Mouse (Mus musculus): ENCODE results near the gene Tmprss2.

Gene Tmprss2

GRCm38 (mm10) chr16:97610939-97611338 is at the start of gene Tmprss2:
Gene Tmprss2 (minus strand): TSS chr16:97611195.
- DNase-seq (ENCODE audit: low read depth, low spot score), result no peak

DNA sequence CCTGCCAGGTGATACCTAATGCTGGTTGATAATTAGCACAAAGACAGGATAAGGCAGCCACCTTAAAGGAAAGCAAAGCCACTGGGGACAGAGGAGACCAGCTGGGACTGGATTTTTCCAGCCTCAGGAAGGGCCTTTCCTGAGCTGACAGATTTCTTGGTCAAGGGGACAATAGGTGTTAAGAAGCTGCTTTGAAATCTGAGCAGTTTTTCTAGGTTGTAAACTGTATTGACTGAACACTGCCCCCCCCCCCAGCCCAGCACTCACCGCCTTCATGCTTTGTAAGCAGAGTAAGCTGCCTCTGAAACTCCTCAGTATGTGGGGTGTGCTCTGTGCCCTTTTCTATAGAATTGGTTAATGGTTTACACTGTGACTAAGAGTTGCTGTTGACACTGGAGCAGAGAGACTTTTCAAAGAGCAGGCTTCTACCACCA is 48.2 kb upstream of the Tmprss2 start:
- no peak for DNase-seq (ENCODE audit: low read depth, low spot score)

GRCm38 (mm10) chr16:97658481-97658880 is 47.5 kb upstream of the Tmprss2 start:
- no peak for DNase-seq (ENCODE audit: low read depth, low spot score)

DNA sequence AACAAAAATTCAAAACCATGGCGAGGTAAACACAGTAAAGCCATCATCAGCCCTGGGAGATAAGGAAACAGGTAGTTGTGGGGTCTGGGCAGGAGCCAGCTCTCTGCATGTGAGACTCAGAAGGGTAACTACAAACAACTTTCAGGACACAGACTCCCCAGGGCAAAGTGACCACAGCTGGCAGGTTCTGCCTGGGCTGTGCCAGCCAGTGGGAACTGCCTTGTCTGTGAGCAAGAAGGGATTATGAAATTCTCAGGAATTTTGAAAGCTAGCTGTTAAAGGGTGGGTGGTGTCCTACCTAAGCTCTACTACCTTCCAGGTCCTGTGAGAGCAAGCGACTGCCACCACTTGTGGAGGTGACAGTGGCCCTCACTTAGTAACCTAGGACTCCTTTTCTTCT is 44.8 kb upstream of the Tmprss2 start:
- no peak for DNase-seq (ENCODE audit: low read depth, low spot score)

DNA sequence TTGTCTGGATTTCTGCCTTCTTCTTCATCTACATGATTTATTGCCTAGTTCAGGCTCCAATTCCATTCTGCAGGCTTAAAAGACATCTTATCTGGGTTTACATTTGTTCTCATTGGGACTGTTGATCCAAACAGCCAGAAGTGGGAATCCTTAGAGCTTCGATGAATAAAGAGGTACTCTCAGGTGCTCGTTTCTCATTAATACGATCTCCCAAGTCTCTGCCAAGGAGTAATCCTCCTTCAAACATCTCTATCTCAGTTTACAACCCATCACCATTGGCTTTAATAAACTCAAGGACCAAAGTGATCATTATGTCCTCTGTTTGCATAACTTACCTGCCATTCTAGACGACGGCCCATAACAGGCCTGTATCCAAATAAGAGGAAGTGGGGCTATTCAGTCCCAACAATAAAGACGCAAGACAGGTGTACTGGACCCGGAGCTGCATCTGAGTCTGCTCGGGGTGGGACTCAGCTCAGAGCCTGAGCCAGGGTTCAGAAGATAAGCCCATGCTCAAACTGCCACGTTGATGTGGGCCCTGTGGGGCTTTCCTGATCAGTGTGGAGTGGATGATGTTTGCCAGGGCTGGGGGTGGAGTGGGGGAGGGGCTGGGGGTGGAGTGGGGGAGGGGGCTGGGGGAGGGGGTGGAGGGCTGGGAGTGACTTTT is 38.7 kb upstream of the Tmprss2 start:
- DNase-seq (ENCODE audit: low read depth, low spot score), result no peak

- no peak for DNase-seq (ENCODE audit: low read depth, low spot score)
Observed at GRCm38 (mm10) chr16:97644681-97645080, 33.7 kb upstream of the Tmprss2 start.

GRCm38 (mm10) chr16:97639630-97640029 is 28.6 kb upstream of the Tmprss2 start:
- no peak for DNase-seq (ENCODE audit: low read depth, low spot score)

GRCm38 (mm10) chr16:97632880-97633484 is 22.0 kb upstream of the Tmprss2 start:
- no peak for DNase-seq (ENCODE audit: low read depth, low spot score)

GRCm38 (mm10) chr16:97623166-97623565 is 12.2 kb upstream of the Tmprss2 start:
- no peak for DNase-seq (ENCODE audit: low read depth, low spot score)

- peak; percentile 40 for DNase-seq (ENCODE audit: low read depth, low spot score)
Observed at GRCm38 (mm10) chr16:97622383-97622889, 11.4 kb upstream of the Tmprss2 start.

GRCm38 (mm10) chr16:97618285-97618684 is 7.3 kb upstream of the Tmprss2 start:
- DNase-seq (ENCODE audit: low read depth, low spot score), result no peak

DNA sequence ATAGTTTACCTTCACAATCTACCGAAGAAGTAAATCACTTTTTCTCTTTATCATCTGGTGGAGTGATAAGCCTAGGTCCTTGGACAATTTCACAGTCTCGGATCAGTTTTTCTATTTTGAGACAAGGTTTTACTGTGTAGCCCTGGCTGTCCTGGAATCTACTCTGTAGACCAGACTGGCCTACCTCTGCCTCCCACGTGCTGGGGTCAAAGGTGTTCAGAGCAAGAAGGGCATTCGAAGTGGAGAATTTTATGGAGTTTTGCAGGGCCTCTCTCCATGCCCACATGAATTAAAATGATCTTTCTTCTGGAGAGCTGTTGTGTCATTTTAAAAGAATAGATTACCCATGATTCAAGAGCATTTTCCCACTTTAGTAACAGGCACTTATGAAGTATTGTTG is 1.0 kb upstream of the Tmprss2 start:
- DNase-seq (ENCODE audit: low read depth, low spot score), result no peak

GRCm38 (mm10) chr16:97610246-97610645 is 749 bp downstream of the Tmprss2 start:
- DNase-seq (ENCODE audit: low read depth, low spot score), result no peak

- DNase-seq (ENCODE audit: low read depth, low spot score), result no peak
Observed at GRCm38 (mm10) chr16:97609676-97610075, 1.3 kb downstream of the Tmprss2 start.

DNA sequence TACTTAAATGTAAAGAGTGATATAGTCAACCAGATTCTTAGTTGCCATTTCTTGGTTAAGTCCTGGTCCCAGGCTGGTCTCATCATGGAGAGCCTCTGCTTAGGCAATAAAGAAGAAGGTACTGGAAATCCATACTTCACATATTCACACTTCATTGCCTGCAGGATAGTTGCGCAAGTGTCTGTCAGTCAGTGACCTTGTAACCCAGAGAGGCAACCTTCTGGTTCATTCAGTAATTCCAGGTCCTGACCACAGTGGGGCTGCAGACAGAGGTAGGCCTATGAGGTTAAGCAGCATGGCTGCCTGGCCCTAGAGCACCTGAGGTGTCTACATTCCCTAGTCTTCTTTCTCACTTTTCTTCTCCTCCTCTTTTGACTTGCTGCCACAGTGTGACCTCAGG is 3.0 kb downstream of the Tmprss2 start:
- DNase-seq (ENCODE audit: low read depth, low spot score), result no peak

DNA sequence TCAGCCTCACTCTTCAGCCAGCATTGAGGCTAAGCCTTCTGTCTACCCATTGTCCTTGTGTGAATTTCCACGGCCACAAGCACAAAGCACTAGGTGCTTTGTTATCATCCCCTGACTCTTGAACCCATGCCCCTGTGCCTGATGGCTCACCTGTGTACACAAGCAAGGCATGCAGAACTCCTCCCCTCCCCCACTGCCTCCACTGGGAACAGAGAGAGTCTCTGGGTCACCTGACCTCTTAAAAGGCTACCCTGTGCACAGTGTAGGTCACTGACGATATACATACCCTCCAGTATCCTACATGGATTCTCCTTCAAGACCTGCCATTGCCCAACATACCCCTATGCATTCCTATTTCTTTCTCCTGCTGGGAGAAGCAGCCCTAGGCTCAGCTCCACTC is 4.2 kb downstream of the Tmprss2 start:
- DNase-seq (ENCODE audit: low read depth, low spot score), result no peak

DNA sequence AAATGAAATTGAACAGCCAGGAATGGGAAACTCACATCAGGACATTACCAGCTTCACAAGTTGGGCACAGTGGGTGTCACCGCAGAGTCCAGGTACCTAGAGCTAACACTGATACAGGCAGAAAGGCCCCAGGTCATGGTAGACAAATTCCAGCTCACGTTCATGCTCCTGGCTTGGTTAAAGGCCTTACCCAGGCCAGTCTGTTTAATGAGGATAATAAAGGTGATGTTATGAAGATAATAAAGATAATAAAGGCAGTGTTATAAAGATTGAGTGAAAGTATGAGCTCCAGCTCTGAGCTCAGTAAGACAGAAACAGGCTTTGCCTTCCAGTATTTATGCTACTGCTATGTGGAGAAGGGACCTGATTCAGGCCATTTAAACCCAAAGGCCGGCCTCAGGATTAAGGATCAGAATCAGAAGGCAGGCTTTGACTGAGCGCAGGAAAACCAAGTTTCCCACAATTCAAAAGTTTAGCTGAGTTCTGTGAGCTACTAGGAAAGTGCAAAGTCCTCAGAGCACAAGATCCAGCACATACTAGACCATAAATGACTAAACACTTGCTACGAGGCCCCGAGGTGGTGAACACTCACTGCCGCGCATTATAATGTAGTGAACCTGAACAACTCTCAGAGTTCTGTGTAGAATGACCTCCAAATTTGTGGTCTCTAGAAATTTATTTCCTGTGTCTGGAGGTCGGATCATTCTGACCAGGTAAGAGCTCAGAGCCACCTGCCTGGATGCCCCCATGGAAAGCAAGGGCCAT is 4.9 kb downstream of the Tmprss2 start:
- no peak for DNase-seq (ENCODE audit: low read depth, low spot score)

DNA sequence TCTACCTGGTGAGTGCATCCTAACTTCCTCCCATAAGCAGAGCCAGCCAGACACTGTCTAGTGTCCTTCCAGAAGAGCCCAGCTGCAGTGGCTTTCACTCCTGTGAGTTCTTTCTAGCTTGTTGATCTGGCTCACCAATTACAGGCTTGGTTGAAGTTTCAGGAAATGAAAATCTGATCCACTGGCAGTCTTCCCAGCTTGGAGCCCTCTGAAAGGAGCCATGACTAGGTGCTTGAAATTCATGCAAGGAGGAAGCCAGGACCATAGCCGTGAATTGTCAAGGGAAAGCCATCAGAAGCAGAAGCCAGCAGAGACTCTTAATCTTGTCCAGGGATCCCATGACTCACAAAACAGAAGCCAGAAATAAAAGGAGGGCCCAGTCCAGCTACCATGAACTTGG is 8.7 kb downstream of the Tmprss2 start:
- no peak for DNase-seq (ENCODE audit: low read depth, low spot score)

- DNase-seq (ENCODE audit: low read depth, low spot score), result no peak
Observed at GRCm38 (mm10) chr16:97600591-97600990, 10.4 kb downstream of the Tmprss2 start.

GRCm38 (mm10) chr16:97598046-97598445 is 12.9 kb downstream of the Tmprss2 start:
- no peak for DNase-seq (ENCODE audit: low read depth, low spot score)

- no peak for DNase-seq (ENCODE audit: low read depth, low spot score)
Observed at GRCm38 (mm10) chr16:97593816-97594509, 17.0 kb downstream of the Tmprss2 start.

DNA sequence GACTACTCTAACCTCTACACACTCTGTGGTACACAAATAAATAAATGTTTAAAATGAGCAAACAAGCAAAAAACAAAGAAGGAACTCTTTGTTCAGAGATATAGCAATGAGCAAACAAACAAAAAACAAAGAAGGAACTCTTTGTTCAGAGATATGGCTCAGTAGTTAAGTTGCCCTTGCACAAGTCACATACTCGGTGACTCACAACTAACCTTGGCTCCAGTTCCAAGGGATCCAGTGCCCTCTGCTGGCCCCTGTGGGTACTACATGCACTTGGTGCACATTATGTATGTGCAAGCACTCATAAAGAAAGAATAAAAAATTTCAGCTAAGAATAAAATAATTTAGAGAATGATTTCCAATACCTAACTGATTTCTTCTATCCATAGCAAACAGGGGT is 17.9 kb downstream of the Tmprss2 start:
- peak; percentile 76 for DNase-seq (ENCODE audit: low read depth, low spot score)
